Mouse (Mus musculus) midbrain, embryonic 12.5 days (tissue): ENCODE results near the gene Siglech. TPM values are rescaled to one million over a fixed set of nuclear protein-coding genes. Genes with fewer than 3 reads are reported as not detected.
"Not testable (repeated sequence)": the region's sequence is repeated elsewhere in the genome, so short reads cannot be mapped to it uniquely, and the experiment has no call there.

Source experiments
- ATAC-seq: fragments of 200-750 bp; cut with Nextera tagmentation; 2 replicates; pipeline ENCODE4 v1.8.0; 2017; ENCODE audit warnings: low read depth, moderate TSS enrichment, moderate library complexity; ENCODE audit not compliant: low FRiP score
- H3K27ac ChIP-seq: fragments of 300-500 bp; sonication (generic); replicated peaks from 2 replicates; pipeline ENCODE4 v1.5.1; 2016; ENCODE audit warnings: mild to moderate bottlenecking
- H3K27me3 ChIP-seq: fragments of 300-500 bp; sonication (generic); 2 replicates; pipeline ENCODE4 v1.6.1; 2016; ENCODE audit warnings: mild to moderate bottlenecking
- H3K36me3 ChIP-seq: fragments of 300-500 bp; sonication (generic); 2 replicates; pipeline ENCODE4 v1.6.1; 2016
- H3K4me1 ChIP-seq: fragments of 300-500 bp; sonication (generic); 2 replicates; pipeline ENCODE4 v1.6.1; 2016
- H3K4me2 ChIP-seq: fragments of 300-500 bp; sonication (generic); replicated peaks from 2 replicates; pipeline ENCODE4 v1.6.1; 2016; ENCODE audit warnings: mild to moderate bottlenecking, moderate library complexity
- H3K4me3 ChIP-seq: fragments of 300-500 bp; sonication (generic); 2 replicates; pipeline ENCODE4 v1.5.1; 2016; ENCODE audit warnings: mild to moderate bottlenecking
- H3K9ac ChIP-seq: fragments of 300-500 bp; sonication (generic); replicated peaks from 2 replicates; pipeline ENCODE4 v1.6.1; 2016; ENCODE audit warnings: mild to moderate bottlenecking, moderate library complexity
- H3K9me3 ChIP-seq: fragments of 300-500 bp; sonication (generic); 2 replicates; pipeline ENCODE4 v1.6.1; 2016; ENCODE audit warnings: mild to moderate bottlenecking
- WGBS: fragments of 180-500 bp; shearing (Covaris S2); methylation state at CpG from one replicate; pipeline ENCODE4 v1.1.7; 2016; 5-methylcytosine and 5-hydroxymethylcytosine counted together
- polyA plus RNA-seq: library from polyadenylated mRNA; unstranded; fragments of >200 nt; fragmentation: Nextera tagmentation; extraction: Ambion mirVana; gene quantifications from 2 replicates; pipeline ENCODE4 v1.2.1, GENCODE M21; 2016

The Siglech gene
- polyA plus RNA-seq, 1 experiment from 2014 or later: 1.1 TPM

DNA sequence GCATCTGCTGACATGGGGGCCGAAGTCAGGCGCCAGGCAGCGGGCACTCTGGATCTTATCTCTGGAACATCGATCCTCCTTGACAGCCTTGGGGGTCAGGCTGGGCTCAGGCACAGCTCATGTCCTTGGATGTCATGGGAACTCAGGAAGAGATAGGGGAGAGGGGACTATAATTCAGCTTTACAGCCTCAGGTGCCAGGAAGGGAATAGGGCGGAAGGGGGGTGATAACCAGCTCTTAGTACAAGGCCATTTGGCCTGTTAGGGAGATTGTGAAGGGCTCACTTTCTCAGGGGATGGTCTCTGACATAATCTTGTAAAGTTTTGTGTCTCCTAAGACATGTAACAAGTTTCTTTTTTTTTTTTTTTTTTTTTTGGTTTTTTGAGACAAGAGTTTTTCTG lies 22.6 kb downstream of the Siglech start:
- H3K36me3 ChIP-seq, H3K9me3 ChIP-seq, ATAC-seq, H3K27ac ChIP-seq, H3K27me3 ChIP-seq, H3K4me2 ChIP-seq, H3K9ac ChIP-seq, H3K4me3 ChIP-seq: not testable (repeated sequence)
- WGBS: 88% methylated on average over 5 of the region's 5 CpGs
- H3K4me1 ChIP-seq: peaks cover 14% of the 10 kb centered on the region

DNA sequence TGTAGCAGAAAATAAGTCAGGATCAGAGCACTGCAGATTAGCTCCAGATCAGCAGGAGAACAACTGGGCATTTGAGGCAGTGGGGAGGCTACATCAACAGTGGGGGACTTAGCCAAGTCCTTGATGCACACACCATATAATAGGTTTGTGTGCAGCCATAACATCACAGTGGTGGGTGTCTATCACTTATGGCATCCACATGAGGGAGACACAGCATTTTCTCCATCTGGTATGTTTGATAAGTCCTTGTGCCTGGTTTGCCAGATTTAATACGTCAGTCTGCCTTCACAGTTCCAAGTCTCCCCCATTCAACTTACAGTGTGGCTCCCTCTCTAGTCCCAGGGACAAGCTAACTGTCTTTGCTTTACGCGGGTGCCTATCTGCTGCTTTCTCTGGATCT lies 24.3 kb downstream of the Siglech start:
- no peaks in the 10 kb centered on the region for H3K27me3 ChIP-seq
- H3K9me3 ChIP-seq: no peaks in the 10 kb centered on the region
- 67% methylated on average over 3 of the region's 3 CpGs for WGBS
- H3K4me3 ChIP-seq: no peak overlapping the region
- peaks cover 14% of the 10 kb centered on the region for H3K36me3 ChIP-seq
- no peak overlapping the region for H3K9ac ChIP-seq
- no peak overlapping the region for H3K4me2 ChIP-seq
- H3K27ac ChIP-seq: 0 out of 2 replicates have a peak overlapping the region, but pooled peaks have one; percentile 1
- no peak for ATAC-seq
- H3K4me1 ChIP-seq: peaks cover 14% of the 10 kb centered on the region

DNA sequence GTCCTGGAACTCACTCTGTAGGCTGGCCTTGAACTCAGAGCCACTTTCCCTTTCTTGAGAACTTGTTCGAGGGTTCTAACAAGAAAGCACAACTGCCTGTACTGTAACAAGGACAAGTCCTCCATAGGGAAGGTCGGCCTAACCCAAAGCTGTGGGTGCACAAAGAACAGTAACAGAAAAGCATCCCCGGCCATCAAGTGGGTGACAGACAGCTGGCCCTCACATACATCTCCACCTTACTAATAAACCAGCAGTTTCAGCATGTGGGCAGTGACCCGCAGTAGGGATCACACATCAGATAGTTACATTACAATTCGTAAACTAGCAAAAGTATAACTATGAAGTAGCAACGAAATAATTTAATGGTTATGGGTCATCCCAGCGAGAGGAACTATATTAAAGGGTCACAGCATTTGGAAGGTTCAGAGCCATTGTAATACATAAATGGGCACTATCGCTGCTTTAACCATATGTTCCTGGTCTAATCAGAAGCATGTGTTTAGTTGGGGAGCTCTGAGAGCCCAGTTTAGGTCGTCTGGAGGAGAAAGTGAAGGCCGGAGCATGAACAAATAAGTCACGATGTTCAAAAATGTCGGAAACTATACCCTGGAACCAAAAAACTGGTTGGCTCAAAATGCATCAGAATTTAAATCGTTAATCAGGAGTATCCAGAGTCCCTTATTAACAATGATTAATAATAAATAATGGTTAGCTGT lies 25.4 kb downstream of the Siglech start:
- peak; percentile 34; the same call in 1 of the 2 replicates for ATAC-seq
- peak overlapping the region; percentile 88 for H3K9ac ChIP-seq
- H3K4me2 ChIP-seq: peak overlapping the region; percentile 66
- no peaks in the 10 kb centered on the region for H3K9me3 ChIP-seq
- WGBS: 37% methylated on average over 13 of the region's 13 CpGs
- peaks cover 14% of the 10 kb centered on the region for H3K4me1 ChIP-seq
- peaks cover 23% of the 10 kb centered on the region for H3K36me3 ChIP-seq
- H3K27ac ChIP-seq: peak overlapping the region; percentile 78
- peak overlapping the region; percentile 81 for H3K4me3 ChIP-seq
- no peaks in the 10 kb centered on the region for H3K27me3 ChIP-seq

- Histone ChIP-seq H3K4me1 (peaks cover 14% of the 10 kb centered on the region), H3K4me2 (peak within 1 kb of the TSS; percentile 66), H3K27ac (peak within 1 kb of the TSS; percentile 78), H3K9me3 (no peaks in the 10 kb centered on the region), H3K4me3 (peak within 1 kb of the TSS; percentile 81), H3K36me3 (peaks cover 29% of the 10 kb centered on the region), H3K27me3 (no peaks in the 10 kb centered on the region), H3K9ac (peak within 1 kb of the TSS; percentile 88)
- ATAC-seq: peak; percentile 99
- WGBS: under 1% methylated on average over 51 of the region's 51 CpGs
These were observed 26.1 kb downstream of the Siglech start, which contains the start of gene Tubgcp5 for GRCm38 (mm10) chr7:55793952-55794603. Tubgcp5 (plus strand) TSS chr7:55794154.

- H3K9ac ChIP-seq: no peak overlapping the region
- peaks cover 76% of the 10 kb centered on the region for H3K36me3 ChIP-seq
- WGBS: 91% methylated on average over 3 of the region's 3 CpGs
- H3K27me3 ChIP-seq: no peaks in the 10 kb centered on the region
- no peaks in the 10 kb centered on the region for H3K9me3 ChIP-seq
- no peak overlapping the region for H3K27ac ChIP-seq
- no peak for ATAC-seq
- peaks cover 3% of the 10 kb centered on the region for H3K4me1 ChIP-seq
- H3K4me2 ChIP-seq: no peak overlapping the region
- H3K4me3 ChIP-seq: no peak overlapping the region
These were observed 32.0 kb downstream of the Siglech start for GRCm38 (mm10) chr7:55799981-55800380.

- 86% methylated on average over 2 of the region's 2 CpGs for WGBS
- no peak for ATAC-seq
These were observed 42.0 kb downstream of the Siglech start for GRCm38 (mm10) chr7:55809967-55810366.

GRCm38 (mm10) chr7:55824468-55824867 lies 56.5 kb downstream of the Siglech start:
- WGBS: 90% methylated on average over 5 of the region's 5 CpGs
- Histone ChIP-seq H3K4me1 (no peaks in the 10 kb centered on the region), H3K27ac (no peak overlapping the region), H3K27me3 (no peaks in the 10 kb centered on the region), H3K36me3 (peaks cover 84% of the 10 kb centered on the region), H3K4me2 (no peak overlapping the region), H3K9ac (no peak overlapping the region), H3K4me3 (no peak overlapping the region), H3K9me3 (no peaks in the 10 kb centered on the region)
- ATAC-seq: no peak

More at GRCm38 (mm10) chr7:55809967-55810366, 42.0 kb downstream of the Siglech start:
- H3K9me3 ChIP-seq: no peaks in the 10 kb centered on the region
- no peak overlapping the region for H3K27ac ChIP-seq
- peaks cover 84% of the 10 kb centered on the region for H3K36me3 ChIP-seq
- no peak overlapping the region for H3K4me3 ChIP-seq
- no peak overlapping the region for H3K9ac ChIP-seq
- H3K4me1 ChIP-seq: no peaks in the 10 kb centered on the region
- no peaks in the 10 kb centered on the region for H3K27me3 ChIP-seq
- no peak overlapping the region for H3K4me2 ChIP-seq

DNA sequence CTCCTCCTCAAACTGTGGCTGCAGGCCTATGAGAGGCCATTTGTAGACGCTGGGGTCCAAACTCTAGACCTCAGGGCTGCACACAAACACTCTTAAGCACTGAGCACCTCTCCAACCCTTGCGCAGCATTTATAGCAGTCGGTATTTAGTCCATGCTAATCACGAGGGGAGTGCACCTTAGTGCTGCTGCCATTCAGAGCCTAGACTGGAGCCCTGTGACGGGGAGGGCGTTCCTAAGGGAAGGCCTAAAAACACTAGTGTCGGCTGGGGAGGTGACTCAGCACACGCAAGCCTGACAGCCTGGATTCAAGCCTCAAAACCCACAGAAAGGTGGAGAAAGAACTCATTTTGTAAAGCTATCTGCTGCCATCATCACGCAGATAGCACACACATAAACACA lies 59.6 kb downstream of the Siglech start:
- no peaks in the 10 kb centered on the region for H3K4me1 ChIP-seq
- no peak overlapping the region for H3K4me2 ChIP-seq
- peaks cover 76% of the 10 kb centered on the region for H3K36me3 ChIP-seq
- no peak overlapping the region for H3K4me3 ChIP-seq
- 89% methylated on average over 9 of the region's 9 CpGs for WGBS
- H3K27ac ChIP-seq: no peak overlapping the region
- H3K27me3 ChIP-seq: no peaks in the 10 kb centered on the region
- no peaks in the 10 kb centered on the region for H3K9me3 ChIP-seq
- no peak for ATAC-seq
- no peak overlapping the region for H3K9ac ChIP-seq

Other genes with a start within 250 kb of the Siglech start
- gene Tubgcp5, start 26.0 kb downstream of the Siglech start, polyA plus RNA-seq: 45.0 and 45.8 TPM in 2 replicates
- gene Cyfip1, start 73.6 kb downstream of the Siglech start, polyA plus RNA-seq: 73.3 and 79.9 TPM in 2 replicates
- gene Nipa2, start 194.3 kb downstream of the Siglech start, polyA plus RNA-seq: 44.1 and 50.7 TPM in 2 replicates